Mouse (Mus musculus): ENCODE results near the gene Foxp2. TPM values are rescaled to one million over a fixed set of nuclear protein-coding genes. Genes with fewer than 3 reads are reported as not detected.

The Foxp2 gene
- polyA plus RNA-seq, 1 experiment from 2014 or later: 8.7 TPM

DNA sequence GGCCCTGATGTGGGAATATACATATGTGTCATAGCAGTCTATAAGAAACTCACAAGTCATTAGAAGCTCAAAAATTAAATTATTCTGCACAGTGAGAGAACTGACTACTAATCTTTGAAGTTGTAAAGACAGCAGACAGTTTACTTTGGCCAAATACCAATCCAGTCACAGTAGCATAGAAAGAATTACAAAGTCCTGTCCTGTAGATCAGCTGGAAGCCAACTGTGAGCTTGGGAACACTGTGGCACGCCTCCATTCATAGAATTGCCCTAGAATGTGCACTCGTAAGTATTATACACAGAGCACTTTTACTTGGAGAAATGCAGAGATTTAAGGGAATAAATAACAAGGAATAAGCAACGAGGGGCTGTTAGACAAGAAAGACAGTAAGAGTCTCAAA lies 472.5 kb downstream of the Foxp2 start:
- Histone ChIP-seq H3K4me1 (ENCODE audit: control insufficient read depth, insufficient read depth, low read length) (no peaks in the 10 kb centered on the region), H3K9me3 (ENCODE audit: control insufficient read depth, low read length) (no peaks in the 10 kb centered on the region)
- WGBS: 65% methylated on average over 3 of the region's 3 CpGs

DNA sequence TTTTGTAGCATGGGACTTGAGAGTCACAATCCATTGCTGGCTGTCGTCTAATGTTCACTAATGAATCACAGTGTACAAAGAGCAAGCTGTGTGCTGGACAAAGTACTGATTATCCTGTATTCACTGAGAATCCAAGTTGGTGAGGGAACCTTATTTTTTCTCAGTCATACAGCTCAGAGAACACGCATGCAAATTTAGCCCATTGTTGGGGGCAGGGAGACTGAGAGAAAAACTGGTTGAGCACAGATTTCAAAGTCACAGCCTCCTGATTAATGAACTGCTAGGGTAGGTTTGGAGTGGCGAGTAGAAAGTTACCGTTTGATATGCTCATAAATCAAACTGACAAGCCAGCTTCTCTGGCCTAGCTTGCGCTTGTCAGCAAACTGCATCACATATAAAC lies 477.1 kb downstream of the Foxp2 start:
- H3K36me3 ChIP-seq (ENCODE audit: control insufficient read depth, insufficient read depth, low read length): no peaks in the 10 kb centered on the region
- H3K4me1 ChIP-seq (ENCODE audit: control insufficient read depth, insufficient read depth, low read length): no peaks in the 10 kb centered on the region
- no peak overlapping the region for H3K4me2 ChIP-seq (replicated peaks; ENCODE audit: low read depth, low read length)
- H3K4me3 ChIP-seq (ENCODE audit: low read length): no peak overlapping the region
- no peak overlapping the region for H3K27ac ChIP-seq (ENCODE audit: low read depth, low read length)
- H3K9ac ChIP-seq (ENCODE audit: low read depth, low read length): no peak overlapping the region
- H3K27me3 ChIP-seq (ENCODE audit: control insufficient read depth, insufficient read depth, low read length): no peaks in the 10 kb centered on the region
- ATAC-seq (ENCODE audit: low FRiP score, low TSS enrichment): 0 out of 2 replicates have a peak, but pooled peaks have one; percentile 46
- H3K9me3 ChIP-seq (ENCODE audit: control insufficient read depth, low read length): no peaks in the 10 kb centered on the region
- WGBS: 36% methylated on average over 5 of the region's 5 CpGs

More for the DNA sequence above, 472.5 kb downstream of the Foxp2 start:
- H3K4me2 ChIP-seq (replicated peaks; ENCODE audit: low read depth, low read length): no peak overlapping the region
- no peaks in the 10 kb centered on the region for H3K27me3 ChIP-seq (ENCODE audit: control insufficient read depth, insufficient read depth, low read length)
- H3K9ac ChIP-seq (ENCODE audit: low read depth, low read length): no peak overlapping the region
- ATAC-seq (ENCODE audit: low FRiP score, low TSS enrichment): no peak
- no peak overlapping the region for H3K4me3 ChIP-seq (ENCODE audit: low read length)
- no peak overlapping the region for H3K27ac ChIP-seq (ENCODE audit: low read depth, low read length)
- H3K36me3 ChIP-seq (ENCODE audit: control insufficient read depth, insufficient read depth, low read length): no peaks in the 10 kb centered on the region

DNA sequence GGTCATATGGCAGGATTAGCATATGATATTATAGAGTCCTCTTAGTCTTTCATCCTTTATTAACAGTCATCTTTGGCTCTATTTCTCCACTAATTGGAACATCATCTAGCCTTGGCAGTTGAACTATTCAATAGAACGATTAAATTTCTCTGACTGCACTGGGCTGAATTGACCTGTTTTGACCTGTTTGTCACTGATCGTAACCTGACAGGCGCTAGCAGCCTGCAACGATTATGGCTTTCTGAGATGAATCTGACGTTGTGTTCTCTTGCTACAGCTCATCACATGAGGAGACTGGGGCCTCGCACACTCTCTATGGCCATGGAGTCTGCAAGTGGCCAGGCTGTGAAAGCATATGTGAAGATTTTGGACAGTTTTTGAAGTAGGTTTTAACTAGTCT lies 495.3 kb downstream of the Foxp2 start:
- Histone ChIP-seq H3K4me3 (ENCODE audit: low read length) (no peak overlapping the region), H3K9ac (ENCODE audit: low read depth, low read length) (no peak overlapping the region), H3K27ac (ENCODE audit: low read depth, low read length) (no peak overlapping the region), H3K27me3 (ENCODE audit: control insufficient read depth, insufficient read depth, low read length) (no peaks in the 10 kb centered on the region), H3K9me3 (ENCODE audit: control insufficient read depth, low read length) (no peaks in the 10 kb centered on the region), H3K4me1 (ENCODE audit: control insufficient read depth, insufficient read depth, low read length) (no peaks in the 10 kb centered on the region), H3K36me3 (ENCODE audit: control insufficient read depth, insufficient read depth, low read length) (no peaks in the 10 kb centered on the region), H3K4me2 (replicated peaks; ENCODE audit: low read depth, low read length) (no peak overlapping the region)
- no peak for ATAC-seq (ENCODE audit: low FRiP score, low TSS enrichment)
- WGBS: 66% methylated on average over 6 of the region's 6 CpGs

DNA sequence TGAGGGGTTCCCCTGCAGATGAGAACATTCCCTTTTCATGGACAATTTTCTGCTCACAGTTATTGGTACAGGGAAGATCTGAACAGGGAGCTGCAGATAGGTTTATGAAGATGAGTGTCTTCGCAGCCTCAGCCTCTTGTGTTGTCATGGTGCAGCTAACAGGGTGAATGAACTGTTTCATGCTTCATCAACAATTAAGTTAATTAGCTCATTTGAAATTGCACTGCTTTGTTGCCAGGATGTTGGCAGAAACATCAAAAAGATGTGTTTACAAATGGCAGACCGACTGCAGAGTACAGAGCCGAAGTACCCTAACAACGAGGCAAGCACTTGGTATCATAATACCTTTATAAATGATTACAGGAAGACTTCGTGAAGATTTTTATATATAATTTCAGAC lies 496.3 kb downstream of the Foxp2 start:
- no peaks in the 10 kb centered on the region for H3K27me3 ChIP-seq (ENCODE audit: control insufficient read depth, insufficient read depth, low read length)
- H3K4me3 ChIP-seq (ENCODE audit: low read length): no peak overlapping the region
- no peaks in the 10 kb centered on the region for H3K9me3 ChIP-seq (ENCODE audit: control insufficient read depth, low read length)
- ATAC-seq (ENCODE audit: low FRiP score, low TSS enrichment): no peak
- H3K27ac ChIP-seq (ENCODE audit: low read depth, low read length): no peak overlapping the region
- no peak overlapping the region for H3K9ac ChIP-seq (ENCODE audit: low read depth, low read length)
- H3K36me3 ChIP-seq (ENCODE audit: control insufficient read depth, insufficient read depth, low read length): no peaks in the 10 kb centered on the region
- 64% methylated on average over 5 of the region's 5 CpGs for WGBS
- H3K4me2 ChIP-seq (replicated peaks; ENCODE audit: low read depth, low read length): no peak overlapping the region
- H3K4me1 ChIP-seq (ENCODE audit: control insufficient read depth, insufficient read depth, low read length): no peaks in the 10 kb centered on the region

DNA sequence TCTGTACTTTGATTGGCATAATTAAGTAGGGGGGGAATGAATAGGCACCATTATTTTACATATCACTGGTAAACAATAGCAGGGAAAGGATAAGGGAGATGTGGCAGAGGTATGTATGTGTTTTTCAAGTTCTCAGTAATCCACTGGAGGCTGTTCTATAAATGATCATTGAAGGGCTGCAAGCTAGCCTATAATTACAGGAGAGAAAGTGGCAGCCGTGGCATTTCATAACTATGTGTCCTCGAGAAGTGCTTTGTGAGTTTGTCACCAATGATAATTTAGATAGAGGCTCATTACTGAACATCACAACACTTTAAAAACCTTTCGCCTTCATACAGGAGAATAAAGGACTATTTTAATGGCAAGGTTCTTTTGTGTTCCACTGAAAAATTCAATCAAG lies 500.0 kb downstream of the Foxp2 start:
- no peaks in the 10 kb centered on the region for H3K4me1 ChIP-seq (ENCODE audit: control insufficient read depth, insufficient read depth, low read length)
- no peaks in the 10 kb centered on the region for H3K27me3 ChIP-seq (ENCODE audit: control insufficient read depth, insufficient read depth, low read length)
- no peak for ATAC-seq (ENCODE audit: low FRiP score, low TSS enrichment)
- H3K36me3 ChIP-seq (ENCODE audit: control insufficient read depth, insufficient read depth, low read length): no peaks in the 10 kb centered on the region
- no peak overlapping the region for H3K4me2 ChIP-seq (replicated peaks; ENCODE audit: low read depth, low read length)
- H3K4me3 ChIP-seq (ENCODE audit: low read length): no peak overlapping the region
- no peak overlapping the region for H3K27ac ChIP-seq (ENCODE audit: low read depth, low read length)
- no peak overlapping the region for H3K9ac ChIP-seq (ENCODE audit: low read depth, low read length)
- H3K9me3 ChIP-seq (ENCODE audit: control insufficient read depth, low read length): no peaks in the 10 kb centered on the region
- WGBS: 85% methylated on average over 3 of the region's 3 CpGs

DNA sequence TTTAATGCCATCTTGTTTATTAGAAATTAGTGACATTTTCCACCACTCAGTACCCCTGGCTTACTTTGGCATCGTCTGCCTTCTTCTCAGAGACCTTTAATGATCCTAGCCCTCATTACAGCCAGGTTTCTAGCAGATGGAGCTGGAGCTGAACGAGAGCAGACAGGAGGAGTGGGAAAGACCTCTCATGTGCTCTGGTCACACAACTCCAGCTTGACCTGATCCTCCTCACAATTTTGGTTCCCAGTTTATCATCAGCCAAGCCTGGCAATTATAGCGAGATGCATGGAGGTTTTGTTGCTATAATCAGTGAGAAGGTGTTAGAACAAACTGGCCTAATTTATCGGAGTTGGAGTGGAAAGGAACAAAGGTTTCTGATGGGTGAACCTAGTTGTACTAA lies 500.9 kb downstream of the Foxp2 start:
- H3K9ac ChIP-seq (ENCODE audit: low read depth, low read length): no peak overlapping the region
- no peaks in the 10 kb centered on the region for H3K36me3 ChIP-seq (ENCODE audit: control insufficient read depth, insufficient read depth, low read length)
- WGBS: 50% methylated on average over 4 of the region's 4 CpGs
- H3K4me1 ChIP-seq (ENCODE audit: control insufficient read depth, insufficient read depth, low read length): no peaks in the 10 kb centered on the region
- H3K27me3 ChIP-seq (ENCODE audit: control insufficient read depth, insufficient read depth, low read length): no peaks in the 10 kb centered on the region
- no peak overlapping the region for H3K4me3 ChIP-seq (ENCODE audit: low read length)
- H3K9me3 ChIP-seq (ENCODE audit: control insufficient read depth, low read length): no peaks in the 10 kb centered on the region
- no peak overlapping the region for H3K27ac ChIP-seq (ENCODE audit: low read depth, low read length)
- H3K4me2 ChIP-seq (replicated peaks; ENCODE audit: low read depth, low read length): no peak overlapping the region
- ATAC-seq (ENCODE audit: low FRiP score, low TSS enrichment): no peak

DNA sequence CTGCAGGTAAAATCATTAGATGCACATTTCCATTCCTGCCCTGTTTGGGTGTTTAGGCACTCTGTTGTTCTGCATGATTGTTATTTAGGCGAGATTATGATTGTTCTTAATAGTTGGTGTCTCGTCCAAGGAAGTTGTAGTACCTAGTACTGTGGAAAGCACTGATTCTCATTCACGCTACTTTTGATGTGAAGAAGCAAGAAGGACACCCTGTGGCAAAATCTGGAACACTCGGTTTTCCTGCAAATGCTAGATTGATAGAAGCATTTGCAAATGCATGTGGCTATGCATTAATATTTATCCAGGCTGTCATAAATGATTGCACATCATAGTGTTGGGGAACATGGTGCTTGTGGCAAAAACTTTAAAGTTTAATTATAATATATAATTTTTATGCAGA lies 514.0 kb downstream of the Foxp2 start:
- Histone ChIP-seq H3K9ac (ENCODE audit: low read depth, low read length) (no peak overlapping the region), H3K36me3 (ENCODE audit: control insufficient read depth, insufficient read depth, low read length) (no peaks in the 10 kb centered on the region), H3K27me3 (ENCODE audit: control insufficient read depth, insufficient read depth, low read length) (no peaks in the 10 kb centered on the region), H3K27ac (ENCODE audit: low read depth, low read length) (no peak overlapping the region), H3K9me3 (ENCODE audit: control insufficient read depth, low read length) (no peaks in the 10 kb centered on the region), H3K4me1 (ENCODE audit: control insufficient read depth, insufficient read depth, low read length) (no peaks in the 10 kb centered on the region), H3K4me3 (ENCODE audit: low read length) (no peak overlapping the region), H3K4me2 (replicated peaks; ENCODE audit: low read depth, low read length) (no peak overlapping the region)
- no peak for ATAC-seq (ENCODE audit: low FRiP score, low TSS enrichment)
- WGBS: 47% methylated on average over 4 of the region's 4 CpGs

DNA sequence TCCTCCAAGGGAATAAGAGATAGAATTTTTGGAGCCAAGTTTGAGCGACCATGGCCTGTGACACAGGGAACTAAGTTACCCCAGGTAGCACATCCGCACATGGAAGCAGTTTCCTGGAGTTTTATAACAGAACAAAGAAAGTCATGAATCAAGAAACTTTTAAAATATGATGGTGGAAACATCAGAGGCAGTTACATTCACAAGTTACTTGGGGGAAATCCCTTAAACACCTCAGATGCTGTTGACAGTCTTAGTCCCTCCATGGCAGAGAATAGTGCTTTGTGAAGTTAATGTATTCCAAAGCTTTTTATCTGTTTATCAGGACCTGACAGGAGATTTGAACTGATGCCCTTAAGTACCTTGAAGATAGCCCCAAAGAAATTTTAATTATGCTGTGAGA lies 558.6 kb downstream of the Foxp2 start:
- no peak overlapping the region for H3K4me3 ChIP-seq (ENCODE audit: low read length)
- no peak overlapping the region for H3K27ac ChIP-seq (ENCODE audit: low read depth, low read length)
- no peaks in the 10 kb centered on the region for H3K9me3 ChIP-seq (ENCODE audit: control insufficient read depth, low read length)
- H3K4me1 ChIP-seq (ENCODE audit: control insufficient read depth, insufficient read depth, low read length): no peaks in the 10 kb centered on the region
- no peaks in the 10 kb centered on the region for H3K36me3 ChIP-seq (ENCODE audit: control insufficient read depth, insufficient read depth, low read length)
- ATAC-seq (ENCODE audit: low FRiP score, low TSS enrichment): no peak
- H3K27me3 ChIP-seq (ENCODE audit: control insufficient read depth, insufficient read depth, low read length): no peaks in the 10 kb centered on the region
- H3K4me2 ChIP-seq (replicated peaks; ENCODE audit: low read depth, low read length): no peak overlapping the region
- H3K9ac ChIP-seq (ENCODE audit: low read depth, low read length): no peak overlapping the region
- 89% methylated on average over 2 of the region's 2 CpGs for WGBS

DNA sequence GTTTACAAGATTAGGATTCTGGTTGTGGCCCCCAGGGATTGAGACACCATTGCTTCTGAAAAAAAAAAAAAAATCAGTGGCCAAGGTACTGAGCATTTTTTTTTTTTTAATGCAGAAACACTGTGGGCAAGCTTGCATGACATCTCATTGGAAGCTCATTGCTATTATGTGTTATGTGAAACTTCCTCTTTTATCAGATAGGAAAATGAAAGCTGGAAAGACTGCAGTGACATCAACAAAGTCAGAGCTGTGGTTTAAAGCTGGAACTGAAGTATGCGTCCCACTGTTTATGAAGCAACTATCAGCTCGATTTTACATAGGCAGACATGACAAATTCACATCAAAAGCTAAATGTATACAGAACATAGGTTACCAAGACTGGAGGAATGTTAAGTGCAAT lies 562.2 kb downstream of the Foxp2 start:
- no peak overlapping the region for H3K4me2 ChIP-seq (replicated peaks; ENCODE audit: low read depth, low read length)
- no peaks in the 10 kb centered on the region for H3K4me1 ChIP-seq (ENCODE audit: control insufficient read depth, insufficient read depth, low read length)
- no peak for ATAC-seq (ENCODE audit: low FRiP score, low TSS enrichment)
- no peaks in the 10 kb centered on the region for H3K36me3 ChIP-seq (ENCODE audit: control insufficient read depth, insufficient read depth, low read length)
- H3K9ac ChIP-seq (ENCODE audit: low read depth, low read length): no peak overlapping the region
- H3K27me3 ChIP-seq (ENCODE audit: control insufficient read depth, insufficient read depth, low read length): no peaks in the 10 kb centered on the region
- WGBS: 90% methylated on average over 2 of the region's 2 CpGs
- no peak overlapping the region for H3K27ac ChIP-seq (ENCODE audit: low read depth, low read length)
- no peaks in the 10 kb centered on the region for H3K9me3 ChIP-seq (ENCODE audit: control insufficient read depth, low read length)
- no peak overlapping the region for H3K4me3 ChIP-seq (ENCODE audit: low read length)

DNA sequence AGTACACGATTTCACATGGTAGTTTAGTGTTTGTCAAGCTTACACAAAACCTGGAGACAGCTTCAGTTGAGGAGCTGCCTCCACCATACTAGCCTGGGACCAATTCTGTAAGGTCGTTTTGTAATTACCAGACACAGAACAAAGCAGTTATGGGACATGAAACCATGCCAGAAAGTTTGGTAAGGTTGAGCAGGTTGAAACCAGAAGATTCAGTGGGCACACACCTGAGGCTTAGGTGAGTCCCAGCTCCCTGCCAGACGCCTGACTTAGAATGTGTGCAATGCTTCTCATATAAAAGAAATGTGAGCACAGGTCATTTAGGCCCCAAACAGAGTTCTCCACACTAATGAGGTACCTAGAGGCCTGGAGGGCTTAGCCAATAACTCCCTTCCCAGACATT lies 564.3 kb downstream of the Foxp2 start:
- H3K9me3 ChIP-seq (ENCODE audit: control insufficient read depth, low read length): no peaks in the 10 kb centered on the region
- H3K27ac ChIP-seq (ENCODE audit: low read depth, low read length): no peak overlapping the region
- no peaks in the 10 kb centered on the region for H3K36me3 ChIP-seq (ENCODE audit: control insufficient read depth, insufficient read depth, low read length)
- H3K4me1 ChIP-seq (ENCODE audit: control insufficient read depth, insufficient read depth, low read length): no peaks in the 10 kb centered on the region
- no peaks in the 10 kb centered on the region for H3K27me3 ChIP-seq (ENCODE audit: control insufficient read depth, insufficient read depth, low read length)
- H3K9ac ChIP-seq (ENCODE audit: low read depth, low read length): no peak overlapping the region
- 81% methylated on average over 3 of the region's 3 CpGs for WGBS
- H3K4me3 ChIP-seq (ENCODE audit: low read length): no peak overlapping the region
- H3K4me2 ChIP-seq (replicated peaks; ENCODE audit: low read depth, low read length): no peak overlapping the region
- ATAC-seq (ENCODE audit: low FRiP score, low TSS enrichment): no peak

Measured in kidney, embryonic 14.5 days (tissue).